Mouse (Mus musculus): ENCODE results near the gene Prss40. TPM values are rescaled to one million over a fixed set of nuclear protein-coding genes. Genes with fewer than 3 reads are reported as not detected.

Gene Prss40
- polyA plus RNA-seq, 2 experiments, result not detected

DNA sequence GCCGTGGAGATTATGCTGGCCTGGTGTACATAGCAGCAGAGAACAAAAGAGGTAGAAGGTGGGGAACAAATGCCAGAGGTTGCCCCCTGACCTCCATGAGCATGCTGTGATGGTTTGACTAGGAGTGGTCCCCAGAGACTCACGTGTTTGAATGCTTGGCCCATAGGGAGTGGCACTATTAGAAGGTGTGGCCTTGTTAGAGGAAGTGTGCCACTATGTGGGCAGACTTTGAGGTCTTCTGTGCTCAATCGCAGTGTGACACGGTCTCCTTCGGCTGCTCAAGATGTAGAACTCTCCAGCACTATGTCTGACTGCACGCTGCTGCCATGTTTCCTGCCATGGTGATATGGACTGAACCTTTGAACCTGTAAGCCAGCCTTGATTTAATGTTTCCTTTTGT, 12.5 kb upstream of the Prss40 start:
- no peak overlapping the region for H3K4me2 ChIP-seq (replicated peaks; ENCODE audit: low read depth, low read length, severe bottlenecking)
- no peaks in the 10 kb centered on the region for H3K4me1 ChIP-seq (ENCODE audit: control insufficient read depth, insufficient read depth, low read length)
- no peak for TF ChIP-seq POLR2A (IDR thresholded peaks at IDR 0.05; ENCODE audit: borderline replicate concordance, extremely low read depth, insufficient read depth, insufficient read length)
- no peak overlapping the region for H3K27ac ChIP-seq (replicated peaks; ENCODE audit: low read depth, low read length)
- no peak for ATAC-seq (ENCODE audit: low FRiP score, low read depth)
- H3K36me3 ChIP-seq (ENCODE audit: control insufficient read depth, insufficient read depth, low read length), result no peaks in the 10 kb centered on the region
- DNase-seq (ENCODE audit: low spot score), result no peak
- WGBS, result 83% methylated on average over 6 of the region's 6 CpGs
- H3K9me3 ChIP-seq (ENCODE audit: control insufficient read depth, low read length), result no peaks in the 10 kb centered on the region
- H3K27me3 ChIP-seq (ENCODE audit: control insufficient read depth, insufficient read depth, low read length), result no peaks in the 10 kb centered on the region
- H3K4me3 ChIP-seq (replicated peaks; ENCODE audit: low read length), result no peak overlapping the region
- no peak overlapping the region for H3K9ac ChIP-seq (ENCODE audit: low read depth, low read length, severe bottlenecking)

DNA sequence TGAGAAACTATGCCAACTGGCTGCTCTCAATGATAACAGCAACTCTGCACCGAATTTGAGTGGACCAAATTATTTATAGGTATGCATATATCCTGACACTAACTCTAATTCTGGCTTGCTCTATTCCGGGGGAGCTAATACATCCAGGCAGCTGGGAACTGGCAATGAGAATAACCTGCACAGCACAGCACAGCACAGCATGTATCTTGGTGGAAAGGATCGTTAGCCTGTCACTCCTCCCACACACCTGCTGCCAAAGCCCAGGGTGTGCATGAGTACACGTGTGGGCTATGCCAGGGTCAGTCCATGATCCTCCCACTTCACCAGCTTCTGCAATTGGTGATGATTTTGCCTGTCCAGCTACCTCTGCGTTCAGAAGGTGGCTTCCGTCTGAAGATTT, 10.7 kb upstream of the Prss40 start:
- H3K9ac ChIP-seq (ENCODE audit: low read depth, low read length, severe bottlenecking), result no peak overlapping the region
- no peaks in the 10 kb centered on the region for H3K27me3 ChIP-seq (ENCODE audit: control insufficient read depth, insufficient read depth, low read length)
- no peaks in the 10 kb centered on the region for H3K4me1 ChIP-seq (ENCODE audit: control insufficient read depth, insufficient read depth, low read length)
- 75% methylated on average over 6 of the region's 6 CpGs for WGBS
- no peaks in the 10 kb centered on the region for H3K36me3 ChIP-seq (ENCODE audit: control insufficient read depth, insufficient read depth, low read length)
- no peak for TF ChIP-seq POLR2A (IDR thresholded peaks at IDR 0.05; ENCODE audit: borderline replicate concordance, extremely low read depth, insufficient read depth, insufficient read length)
- DNase-seq (ENCODE audit: low spot score) (no peak), ATAC-seq (ENCODE audit: low FRiP score, low read depth) (no peak)
- no peak overlapping the region for H3K27ac ChIP-seq (replicated peaks; ENCODE audit: low read depth, low read length)
- no peak overlapping the region for H3K4me3 ChIP-seq (replicated peaks; ENCODE audit: low read length)
- H3K4me2 ChIP-seq (replicated peaks; ENCODE audit: low read depth, low read length, severe bottlenecking), result no peak overlapping the region
- no peaks in the 10 kb centered on the region for H3K9me3 ChIP-seq (ENCODE audit: control insufficient read depth, low read length)

DNA sequence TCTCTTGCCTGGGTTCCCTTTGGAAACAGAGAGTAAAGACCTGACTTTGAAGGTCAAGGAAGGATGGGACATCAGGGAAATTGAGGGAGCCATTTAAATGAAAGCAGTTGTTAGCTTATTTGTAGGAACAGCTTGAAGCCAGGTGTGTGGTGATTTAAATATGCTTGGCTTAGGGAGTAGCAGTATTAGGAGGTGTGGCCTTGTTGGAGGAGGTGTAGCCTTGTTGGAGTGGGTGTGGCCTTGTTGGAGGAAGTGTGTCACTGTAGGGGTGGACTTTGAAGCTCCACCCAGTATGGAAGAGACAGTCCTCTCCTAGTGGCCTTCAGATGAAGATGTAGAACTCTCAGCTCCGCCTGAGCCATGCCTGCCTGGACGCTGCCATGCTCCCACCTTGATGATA, 9.1 kb upstream of the Prss40 start:
- no peak for TF ChIP-seq POLR2A (IDR thresholded peaks at IDR 0.05; ENCODE audit: borderline replicate concordance, extremely low read depth, insufficient read depth, insufficient read length)
- H3K27me3 ChIP-seq (ENCODE audit: control insufficient read depth, insufficient read depth, low read length), result no peaks in the 10 kb centered on the region
- no peaks in the 10 kb centered on the region for H3K4me1 ChIP-seq (ENCODE audit: control insufficient read depth, insufficient read depth, low read length)
- ATAC-seq (ENCODE audit: low FRiP score, low read depth) (no peak), DNase-seq (ENCODE audit: low spot score) (no peak)
- no peak overlapping the region for H3K27ac ChIP-seq (replicated peaks; ENCODE audit: low read depth, low read length)
- H3K4me2 ChIP-seq (replicated peaks; ENCODE audit: low read depth, low read length, severe bottlenecking), result no peak overlapping the region
- H3K9me3 ChIP-seq (ENCODE audit: control insufficient read depth, low read length), result no peaks in the 10 kb centered on the region
- H3K9ac ChIP-seq (ENCODE audit: low read depth, low read length, severe bottlenecking), result no peak overlapping the region
- no peaks in the 10 kb centered on the region for H3K36me3 ChIP-seq (ENCODE audit: control insufficient read depth, insufficient read depth, low read length)
- WGBS, result 98% methylated on average over 2 of the region's 2 CpGs
- H3K4me3 ChIP-seq (replicated peaks; ENCODE audit: low read length), result no peak overlapping the region

DNA sequence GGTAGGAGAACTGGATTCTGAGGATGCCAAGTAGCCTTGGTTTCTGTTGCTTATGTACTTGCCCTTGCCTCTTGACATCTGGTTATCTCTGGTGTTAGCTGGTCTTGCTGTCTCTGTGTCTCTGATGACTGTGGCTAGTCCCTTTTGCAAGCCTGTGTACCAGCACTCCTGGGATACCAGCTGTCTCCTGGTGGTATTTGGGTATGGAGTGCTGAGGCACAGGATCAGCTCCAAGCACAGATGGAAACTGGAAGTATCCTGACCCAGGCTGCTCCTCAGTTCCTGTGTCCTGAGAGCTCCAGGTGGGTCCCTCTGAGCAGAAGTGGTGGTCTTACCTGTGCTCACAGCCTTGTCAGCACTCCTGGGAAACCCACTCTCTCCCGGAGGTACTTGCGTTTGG, 7.4 kb upstream of the Prss40 start:
- Histone ChIP-seq H3K36me3 (ENCODE audit: control insufficient read depth, insufficient read depth, low read length) (no peaks in the 10 kb centered on the region), H3K4me2 (replicated peaks; ENCODE audit: low read depth, low read length, severe bottlenecking) (no peak overlapping the region), H3K9ac (ENCODE audit: low read depth, low read length, severe bottlenecking) (no peak overlapping the region), H3K4me1 (ENCODE audit: control insufficient read depth, insufficient read depth, low read length) (no peaks in the 10 kb centered on the region), H3K9me3 (ENCODE audit: control insufficient read depth, low read length) (no peaks in the 10 kb centered on the region), H3K27ac (replicated peaks; ENCODE audit: low read depth, low read length) (no peak overlapping the region), H3K27me3 (ENCODE audit: control insufficient read depth, insufficient read depth, low read length) (no peaks in the 10 kb centered on the region), H3K4me3 (replicated peaks; ENCODE audit: low read length) (no peak overlapping the region)
- DNase-seq (ENCODE audit: low spot score), result no peak
- WGBS, result 96% methylated on average over 2 of the region's 2 CpGs
- no peak for TF ChIP-seq POLR2A (IDR thresholded peaks at IDR 0.05; ENCODE audit: borderline replicate concordance, extremely low read depth, insufficient read depth, insufficient read length)
- ATAC-seq (ENCODE audit: low FRiP score, low read depth), result no peak

DNA sequence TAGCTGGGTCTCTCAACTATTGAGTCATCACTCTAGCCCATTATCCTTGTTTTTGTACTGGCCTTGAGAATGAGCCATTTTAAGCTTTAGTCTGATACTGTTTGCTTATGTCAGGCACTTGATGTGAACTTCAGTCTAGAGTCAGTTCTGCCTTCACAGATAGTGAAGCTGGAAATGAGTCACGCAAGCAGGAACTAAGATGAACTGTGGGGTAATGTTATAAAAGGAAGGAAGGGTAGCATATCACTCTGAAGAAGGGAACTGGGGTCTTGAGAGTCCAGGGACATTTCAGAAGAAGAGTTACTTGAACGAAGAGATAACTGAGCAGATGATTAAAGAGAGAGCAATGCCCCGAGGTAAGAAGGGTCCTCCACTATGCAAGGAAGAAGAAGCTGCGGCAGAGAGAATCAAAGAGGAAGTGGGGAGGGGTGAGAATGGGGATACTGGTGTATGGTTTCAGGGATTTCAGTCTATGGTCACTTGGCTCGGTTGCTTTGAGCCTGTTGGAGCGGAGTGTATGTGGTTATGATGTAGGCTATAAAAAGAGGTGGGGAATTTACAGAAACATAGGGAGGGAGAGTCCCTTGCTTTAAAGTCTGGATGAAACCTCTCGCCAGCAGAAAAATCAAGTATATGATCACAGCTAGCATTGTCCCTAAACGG, 3.8 kb upstream of the Prss40 start:
- no peak overlapping the region for H3K27ac ChIP-seq (replicated peaks; ENCODE audit: low read depth, low read length)
- H3K36me3 ChIP-seq (ENCODE audit: control insufficient read depth, insufficient read depth, low read length), result no peaks in the 10 kb centered on the region
- no peaks in the 10 kb centered on the region for H3K9me3 ChIP-seq (ENCODE audit: control insufficient read depth, low read length)
- H3K27me3 ChIP-seq (ENCODE audit: control insufficient read depth, insufficient read depth, low read length), result no peaks in the 10 kb centered on the region
- ATAC-seq (ENCODE audit: low FRiP score, low read depth), result no peak
- H3K4me3 ChIP-seq (replicated peaks; ENCODE audit: low read length), result no peak overlapping the region
- H3K9ac ChIP-seq (ENCODE audit: low read depth, low read length, severe bottlenecking), result no peak overlapping the region
- no peak for DNase-seq (ENCODE audit: low spot score)
- no peak for TF ChIP-seq POLR2A (IDR thresholded peaks at IDR 0.05; ENCODE audit: borderline replicate concordance, extremely low read depth, insufficient read depth, insufficient read length)
- no peak overlapping the region for H3K4me2 ChIP-seq (replicated peaks; ENCODE audit: low read depth, low read length, severe bottlenecking)
- H3K4me1 ChIP-seq (ENCODE audit: control insufficient read depth, insufficient read depth, low read length), result no peaks in the 10 kb centered on the region
- 76% methylated on average over 8 of the region's 8 CpGs for WGBS

DNA sequence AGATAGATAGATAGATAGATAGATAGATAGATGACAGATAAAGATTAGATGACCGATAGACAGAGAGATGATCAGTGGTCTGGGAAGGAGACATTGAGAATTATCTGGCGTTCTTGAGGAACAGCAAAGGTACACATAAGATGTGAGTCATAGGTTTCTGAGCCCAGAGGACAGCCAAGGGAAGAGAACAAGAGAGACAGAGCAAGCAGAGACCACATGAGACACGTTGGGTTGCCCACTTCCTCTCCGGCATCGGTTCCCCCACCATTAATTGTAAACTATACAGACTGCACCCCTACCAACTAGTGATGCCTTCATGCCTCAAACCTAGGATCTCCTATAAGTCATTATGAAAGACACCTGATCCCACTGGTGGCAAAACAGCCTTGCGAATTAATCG, 6.5 kb downstream of the Prss40 start:
- H3K4me1 ChIP-seq (ENCODE audit: control insufficient read depth, insufficient read depth, low read length), result no peaks in the 10 kb centered on the region
- no peak overlapping the region for H3K4me3 ChIP-seq (replicated peaks; ENCODE audit: low read length)
- ATAC-seq (ENCODE audit: low FRiP score, low read depth) (no peak), DNase-seq (ENCODE audit: low spot score) (no peak)
- no peak for TF ChIP-seq POLR2A (IDR thresholded peaks at IDR 0.05; ENCODE audit: borderline replicate concordance, extremely low read depth, insufficient read depth, insufficient read length)
- H3K9me3 ChIP-seq (ENCODE audit: control insufficient read depth, low read length), result no peaks in the 10 kb centered on the region
- 90% methylated on average over 7 of the region's 7 CpGs for WGBS
- no peaks in the 10 kb centered on the region for H3K27me3 ChIP-seq (ENCODE audit: control insufficient read depth, insufficient read depth, low read length)
- no peaks in the 10 kb centered on the region for H3K36me3 ChIP-seq (ENCODE audit: control insufficient read depth, insufficient read depth, low read length)
- no peak overlapping the region for H3K9ac ChIP-seq (ENCODE audit: low read depth, low read length, severe bottlenecking)
- no peak overlapping the region for H3K4me2 ChIP-seq (replicated peaks; ENCODE audit: low read depth, low read length, severe bottlenecking)
- H3K27ac ChIP-seq (replicated peaks; ENCODE audit: low read depth, low read length), result no peak overlapping the region

Measured in limb, embryonic 14.5 days (tissue).